Mouse (Mus musculus) liver, embryonic 12.5 days (tissue): ENCODE data around the gene Cinp. TPM values are rescaled to one million over a fixed set of nuclear protein-coding genes. Genes with fewer than 3 reads are reported as not detected.
"Not testable (repeated sequence)": the region's sequence is repeated elsewhere in the genome, so short reads cannot be mapped to it uniquely, and the experiment has no call there.

Source experiments
- ATAC-seq: fragments of 200-750 bp; cut with Nextera tagmentation; 2 replicates; pipeline ENCODE4 v1.8.0; 2017; ENCODE audit warnings: moderate number of reproducible peaks, mild to moderate bottlenecking, moderate library complexity
- H3K27ac ChIP-seq: fragments of 300-500 bp; sonication (generic); 2 replicates; pipeline ENCODE4 v1.5.1; 2016; ENCODE audit warnings: mild to moderate bottlenecking
- H3K27me3 ChIP-seq: fragments of 300-500 bp; sonication (generic); replicated peaks from 2 replicates; pipeline ENCODE4 v1.6.1; 2016; ENCODE audit warnings: mild to moderate bottlenecking, moderate library complexity
- H3K36me3 ChIP-seq: fragments of 300-500 bp; sonication (generic); 2 replicates; pipeline ENCODE4 v1.6.1; 2016; ENCODE audit warnings: mild to moderate bottlenecking, moderate library complexity
- H3K4me1 ChIP-seq: fragments of 300-500 bp; sonication (generic); 2 replicates; pipeline ENCODE4 v1.6.1; 2016
- H3K4me2 ChIP-seq: fragments of 300-500 bp; sonication (generic); 2 replicates; pipeline ENCODE4 v1.6.1; 2016; ENCODE audit warnings: mild to moderate bottlenecking, moderate library complexity
- H3K4me3 ChIP-seq: fragments of 300-500 bp; sonication (generic); 2 replicates; pipeline ENCODE4 v1.5.1; 2016; ENCODE audit warnings: mild to moderate bottlenecking, moderate library complexity
- H3K9ac ChIP-seq: fragments of 300-500 bp; sonication (generic); 2 replicates; pipeline ENCODE4 v1.6.1; 2016; ENCODE audit warnings: mild to moderate bottlenecking, moderate library complexity
- H3K9me3 ChIP-seq: fragments of 300-500 bp; sonication (generic); replicated peaks from 2 replicates; pipeline ENCODE4 v1.6.1; 2016; ENCODE audit warnings: mild to moderate bottlenecking, moderate library complexity
- WGBS: fragments of 180-500 bp; shearing (Covaris S2); methylation state at CpG from one replicate; pipeline ENCODE4 v1.1.7; 2016; ENCODE audit not compliant: insufficient replicate concordance; 5-methylcytosine and 5-hydroxymethylcytosine counted together
- polyA plus RNA-seq: library from polyadenylated mRNA; unstranded; fragments of >200 nt; fragmentation: Nextera tagmentation; extraction: Ambion mirVana; gene quantifications from 2 replicates; pipeline ENCODE4 v1.2.1, GENCODE M21; 2016

Cinp gene
- polyA plus RNA-seq, 1 experiment from 2014 or later: 103 TPM

DNA sequence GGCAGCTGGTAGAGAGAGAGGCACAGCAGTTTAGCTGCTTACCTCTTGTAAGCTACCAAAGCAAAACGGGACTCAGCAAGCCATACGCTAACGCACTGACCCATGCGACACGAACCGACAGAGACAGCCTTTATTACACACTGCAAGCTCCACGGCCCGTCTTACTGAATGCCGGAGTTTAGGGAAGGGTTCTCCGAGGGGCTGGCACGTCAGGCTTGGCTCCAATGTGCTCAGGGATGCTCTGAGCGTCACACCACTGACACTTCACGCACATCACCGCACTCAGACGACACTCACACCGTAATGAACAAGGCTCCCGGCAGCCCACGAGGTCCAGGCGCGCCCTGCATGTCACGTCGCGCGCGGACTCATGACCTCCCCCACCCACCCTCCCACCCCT is 339 bp downstream of the Cinp start:
- H3K4me3 ChIP-seq: peak overlapping the region; percentile 86
- H3K4me2 ChIP-seq: peak overlapping the region; percentile 87
- WGBS: 7% methylated on average over 25 of the region's 25 CpGs
- no peaks in the 10 kb centered on the region for H3K9me3 ChIP-seq
- no peaks in the 10 kb centered on the region for H3K27me3 ChIP-seq
- peak overlapping the region; percentile 70 for H3K27ac ChIP-seq
- peak; percentile 30 for ATAC-seq
- peaks cover 69% of the 10 kb centered on the region for H3K4me1 ChIP-seq
- H3K36me3 ChIP-seq: peaks cover 22% of the 10 kb centered on the region
- peak overlapping the region; percentile 88 for H3K9ac ChIP-seq

DNA sequence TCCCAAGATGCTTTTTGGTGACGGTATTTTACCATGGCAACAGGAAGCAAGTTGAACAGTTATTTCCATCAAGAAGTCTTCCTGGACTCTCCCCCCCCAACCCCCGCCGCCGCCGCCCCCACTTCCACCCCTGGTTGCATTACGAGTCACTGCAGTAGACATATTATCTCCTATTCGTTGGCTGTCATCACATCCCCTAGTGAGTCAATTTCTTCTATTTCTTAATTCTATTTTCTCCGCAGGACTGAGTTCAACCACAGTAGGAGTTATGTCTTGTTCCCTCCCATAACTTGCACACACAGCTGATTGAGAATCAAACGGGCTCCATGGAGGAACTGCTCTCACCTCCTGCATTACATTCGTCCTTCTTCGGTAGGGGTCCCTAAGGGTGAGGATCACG is 839 bp downstream of the Cinp start:
- Histone ChIP-seq H3K9ac (peak overlapping the region; percentile 88), H3K27me3 (no peaks in the 10 kb centered on the region), H3K36me3 (peaks cover 27% of the 10 kb centered on the region), H3K4me2 (peak overlapping the region; percentile 87), H3K4me3 (peak overlapping the region; percentile 86), H3K27ac (peak overlapping the region; percentile 70), H3K9me3 (no peaks in the 10 kb centered on the region), H3K4me1 (peaks cover 66% of the 10 kb centered on the region)
- ATAC-seq: no peak
- 18% methylated on average over 12 of the region's 12 CpGs for WGBS

DNA sequence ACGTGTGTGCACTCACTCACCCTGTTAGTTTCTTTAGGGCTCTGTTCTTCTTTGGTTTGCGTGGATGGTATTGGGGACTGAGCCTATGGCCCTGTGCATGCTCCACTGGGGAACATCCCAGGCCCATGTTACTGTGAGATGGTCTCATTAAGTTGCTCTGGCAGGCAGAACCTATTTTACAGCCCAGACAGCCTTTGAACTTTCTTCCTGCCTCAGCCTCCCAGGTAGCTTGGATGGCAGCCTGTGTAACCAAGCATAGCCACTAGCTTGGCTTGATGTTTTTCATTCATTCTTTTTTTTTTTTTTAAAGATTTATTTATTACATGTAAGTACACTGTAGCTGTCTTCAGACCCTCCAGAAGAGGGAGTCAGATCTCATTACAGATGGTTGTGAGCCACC is 3.7 kb downstream of the Cinp start:
- no peaks in the 10 kb centered on the region for H3K9me3 ChIP-seq
- no peak overlapping the region for H3K4me3 ChIP-seq
- no peak overlapping the region for H3K4me2 ChIP-seq
- no peak overlapping the region for H3K9ac ChIP-seq
- no peaks in the 10 kb centered on the region for H3K27me3 ChIP-seq
- no peak for ATAC-seq
- H3K4me1 ChIP-seq: peaks cover 37% of the 10 kb centered on the region
- peaks cover 54% of the 10 kb centered on the region for H3K36me3 ChIP-seq
- no peak overlapping the region for H3K27ac ChIP-seq
- WGBS: 92% methylated on average over 2 of the region's 2 CpGs

DNA sequence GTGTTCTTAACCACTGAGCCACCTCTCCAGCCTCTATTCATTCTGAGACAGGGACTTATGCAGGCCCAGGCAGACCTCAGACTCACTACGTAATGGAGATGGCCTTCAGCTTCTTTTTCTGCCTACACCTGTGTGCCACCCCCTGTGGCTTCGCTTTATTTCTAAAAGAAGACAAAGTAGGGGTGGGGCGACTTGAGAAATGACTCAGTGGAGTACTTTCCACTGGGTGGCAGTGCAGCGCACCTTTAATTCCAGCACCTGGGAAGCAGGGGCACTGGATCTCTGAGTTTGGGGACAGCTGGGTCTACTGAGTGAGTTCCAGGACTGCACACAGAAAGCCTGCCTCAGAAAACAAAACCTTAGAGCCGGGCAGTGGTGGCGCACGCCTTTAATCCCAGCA is 6.7 kb downstream of the Cinp start:
- no peak overlapping the region for H3K9ac ChIP-seq
- H3K36me3 ChIP-seq: peaks cover 76% of the 10 kb centered on the region
- 84% methylated on average over 7 of the region's 7 CpGs for WGBS
- no peak overlapping the region for H3K4me2 ChIP-seq
- H3K4me3 ChIP-seq: no peak overlapping the region
- H3K27me3 ChIP-seq: no peaks in the 10 kb centered on the region
- H3K9me3 ChIP-seq: no peaks in the 10 kb centered on the region
- no peak overlapping the region for H3K27ac ChIP-seq
- ATAC-seq: no peak
- H3K4me1 ChIP-seq: peaks cover 20% of the 10 kb centered on the region

DNA sequence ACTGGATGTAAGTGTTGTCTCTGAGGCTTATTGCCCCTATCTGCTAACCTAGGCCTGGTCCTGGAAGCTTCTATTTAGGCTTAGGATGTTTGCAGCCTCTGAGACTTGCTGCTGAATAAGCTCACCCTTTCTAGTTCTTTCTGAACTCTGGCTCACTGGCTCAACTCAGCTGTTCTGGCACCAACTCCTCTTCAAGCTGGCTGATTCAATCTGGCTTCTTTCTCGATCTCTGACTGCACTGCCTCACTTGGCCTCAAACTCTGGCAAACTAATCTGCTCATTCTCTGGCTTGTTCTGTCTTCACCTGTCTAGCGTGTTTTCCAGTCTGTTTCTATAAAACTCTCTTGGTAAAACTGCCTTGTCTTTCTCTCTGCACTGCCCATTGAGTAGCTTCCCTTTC is 13.6 kb downstream of the Cinp start:
- no peak overlapping the region for H3K9ac ChIP-seq
- H3K4me1 ChIP-seq: peaks cover 9% of the 10 kb centered on the region
- no peak overlapping the region for H3K27ac ChIP-seq
- peaks cover 93% of the 10 kb centered on the region for H3K36me3 ChIP-seq
- 86% methylated on average over 2 of the region's 2 CpGs for WGBS
- H3K4me2 ChIP-seq: no peak overlapping the region
- H3K9me3 ChIP-seq: no peaks in the 10 kb centered on the region
- ATAC-seq: no peak
- H3K4me3 ChIP-seq: no peak overlapping the region
- no peaks in the 10 kb centered on the region for H3K27me3 ChIP-seq

DNA sequence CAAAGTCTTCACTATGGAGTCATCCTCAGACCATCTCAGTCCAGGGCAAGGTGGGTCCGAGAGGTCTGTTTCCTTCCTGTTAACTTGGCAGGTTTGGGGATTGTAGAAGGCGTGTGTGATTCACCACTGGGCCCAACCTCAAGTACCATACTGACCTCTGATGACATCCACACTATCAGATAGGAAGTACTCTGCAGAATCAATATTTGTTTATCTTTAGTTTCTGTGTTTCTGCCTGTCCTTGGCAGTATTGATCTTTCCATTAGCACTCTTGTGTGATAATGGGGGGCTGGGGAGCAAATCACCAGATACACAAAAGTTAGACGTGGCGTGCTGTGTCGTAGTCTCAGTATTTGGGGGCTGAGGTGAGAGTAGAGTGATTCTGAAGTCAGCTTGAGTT is 17.7 kb downstream of the Cinp start:
- H3K36me3 ChIP-seq: peaks cover 86% of the 10 kb centered on the region
- no peaks in the 10 kb centered on the region for H3K27me3 ChIP-seq
- no peak overlapping the region for H3K4me3 ChIP-seq
- peak overlapping the region; percentile 37 for H3K27ac ChIP-seq
- 77% methylated on average over 5 of the region's 5 CpGs for WGBS
- no peak overlapping the region for H3K9ac ChIP-seq
- ATAC-seq: no peak
- peaks cover 25% of the 10 kb centered on the region for H3K4me1 ChIP-seq
- no peak overlapping the region for H3K4me2 ChIP-seq
- no peaks in the 10 kb centered on the region for H3K9me3 ChIP-seq

DNA sequence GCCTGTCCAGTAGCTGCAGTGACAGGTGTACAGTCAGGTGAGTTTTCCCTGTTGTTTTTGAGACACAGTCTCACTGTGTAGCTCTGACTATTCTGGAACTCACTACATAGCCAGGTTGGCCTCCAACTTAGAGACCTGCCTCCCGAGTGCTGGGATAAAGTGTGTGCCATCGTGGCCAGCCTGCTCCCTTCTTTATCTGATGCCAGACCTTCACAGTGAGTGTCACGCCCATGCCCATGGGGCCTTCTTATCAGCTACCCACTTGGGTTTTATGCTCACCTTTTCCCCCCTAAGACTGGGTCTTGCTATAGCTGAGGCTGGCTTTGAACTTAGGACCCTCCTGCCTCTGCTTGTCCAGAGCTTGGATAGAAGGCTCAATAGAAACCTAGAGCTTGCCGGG is 18.8 kb downstream of the Cinp start:
- Histone ChIP-seq H3K4me2 (peak overlapping the region; percentile 36), H3K9ac (peak overlapping the region; percentile 40; the same call in 1 of the 2 replicates)
- 40% methylated on average over 4 of the region's 4 CpGs for WGBS

DNA sequence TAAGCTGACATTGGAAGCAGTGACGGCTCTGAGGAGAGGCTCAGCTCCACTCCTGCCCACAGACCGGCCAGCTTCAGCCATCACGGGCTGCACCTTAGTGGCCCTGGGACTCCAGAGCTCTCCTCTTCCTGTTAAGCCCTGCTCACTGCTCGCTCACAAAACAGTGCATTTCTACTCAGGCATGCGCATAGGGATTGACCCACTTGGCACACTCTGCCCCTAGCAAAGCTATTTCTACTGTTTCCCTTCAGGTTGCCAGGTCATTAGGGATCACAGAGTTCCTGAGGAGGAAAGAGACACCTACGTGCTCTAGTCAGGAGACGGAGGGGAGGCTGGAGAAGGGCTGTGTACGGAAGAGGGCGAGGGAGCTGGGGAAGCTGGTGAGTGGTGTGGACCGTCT is 23.0 kb downstream of the Cinp start:
- Histone ChIP-seq H3K4me3 (no peak overlapping the region), H3K9ac (no peak overlapping the region), H3K4me1 (peaks cover 29% of the 10 kb centered on the region), H3K27ac (peak overlapping the region; percentile 27; the same call in 1 of the 2 replicates), H3K9me3 (no peaks in the 10 kb centered on the region), H3K36me3 (peaks cover 51% of the 10 kb centered on the region), H3K27me3 (no peaks in the 10 kb centered on the region), H3K4me2 (no peak overlapping the region)
- WGBS: 80% methylated on average over 10 of the region's 10 CpGs
- no peak for ATAC-seq

More for the DNA sequence above, 18.8 kb downstream of the Cinp start:
- H3K4me1 ChIP-seq: peaks cover 31% of the 10 kb centered on the region
- H3K9me3 ChIP-seq: no peaks in the 10 kb centered on the region
- peaks cover 78% of the 10 kb centered on the region for H3K36me3 ChIP-seq
- H3K27me3 ChIP-seq: no peaks in the 10 kb centered on the region
- no peak overlapping the region for H3K4me3 ChIP-seq
- peak overlapping the region; percentile 39 for H3K27ac ChIP-seq
- peak; percentile 78 for ATAC-seq

DNA sequence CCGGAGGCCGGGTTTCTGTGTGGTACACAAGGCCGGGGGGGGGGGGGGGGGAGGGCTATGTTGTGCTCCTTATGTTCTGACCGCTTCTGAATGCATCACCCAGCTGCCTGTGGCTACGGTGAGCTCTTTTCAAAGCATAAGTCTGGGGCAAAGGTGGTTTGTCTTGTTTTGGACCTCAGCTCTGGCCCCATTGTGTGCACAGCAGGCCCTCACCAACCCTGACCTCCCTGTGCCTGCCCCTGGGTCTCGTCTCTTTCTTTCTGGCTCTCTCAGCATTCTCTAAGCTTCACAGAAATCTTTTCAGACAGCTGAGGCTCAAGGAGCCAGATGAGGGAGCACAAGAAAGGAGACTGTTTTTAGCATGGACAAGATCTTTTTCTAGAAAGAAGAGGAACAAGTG is 23.4 kb downstream of the Cinp start:
- peaks cover 49% of the 10 kb centered on the region for H3K36me3 ChIP-seq
- ATAC-seq: no peak
- 86% methylated on average over 5 of the region's 6 CpGs for WGBS
- H3K4me3 ChIP-seq: no peak overlapping the region
- H3K27me3 ChIP-seq: no peaks in the 10 kb centered on the region
- no peak overlapping the region for H3K4me2 ChIP-seq
- peaks cover 25% of the 10 kb centered on the region for H3K4me1 ChIP-seq
- H3K9ac ChIP-seq: no peak overlapping the region
- H3K27ac ChIP-seq: peak overlapping the region; percentile 27; the same call in 1 of the 2 replicates
- no peaks in the 10 kb centered on the region for H3K9me3 ChIP-seq

DNA sequence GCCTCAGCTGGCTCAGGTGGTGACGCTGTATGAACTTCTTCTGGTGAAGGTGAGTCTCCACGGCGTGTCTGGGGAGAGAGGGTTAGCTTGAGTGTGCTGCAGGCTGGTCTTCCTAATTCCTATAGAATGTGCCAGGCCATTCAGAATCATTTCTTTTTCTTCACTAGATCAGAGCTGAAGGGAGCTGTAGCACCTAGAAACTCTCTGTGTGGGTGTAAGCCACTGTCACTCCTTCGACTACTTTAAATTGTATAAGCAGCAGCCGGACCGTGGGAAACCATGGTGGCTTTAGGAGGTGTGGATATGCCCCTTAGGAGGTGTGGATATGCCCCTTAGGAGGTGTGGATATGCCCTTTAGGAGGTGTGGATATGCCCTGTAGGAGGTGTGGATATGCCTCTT is 24.9 kb downstream of the Cinp start:
- no peak overlapping the region for H3K9ac ChIP-seq
- no peak overlapping the region for H3K27ac ChIP-seq
- no peak for ATAC-seq
- H3K9me3 ChIP-seq: no peaks in the 10 kb centered on the region
- no peak overlapping the region for H3K4me2 ChIP-seq
- H3K4me3 ChIP-seq: no peak overlapping the region
- peaks cover 42% of the 10 kb centered on the region for H3K36me3 ChIP-seq
- H3K4me1 ChIP-seq: peaks cover 14% of the 10 kb centered on the region
- 82% methylated on average over 6 of the region's 6 CpGs for WGBS
- no peaks in the 10 kb centered on the region for H3K27me3 ChIP-seq

DNA sequence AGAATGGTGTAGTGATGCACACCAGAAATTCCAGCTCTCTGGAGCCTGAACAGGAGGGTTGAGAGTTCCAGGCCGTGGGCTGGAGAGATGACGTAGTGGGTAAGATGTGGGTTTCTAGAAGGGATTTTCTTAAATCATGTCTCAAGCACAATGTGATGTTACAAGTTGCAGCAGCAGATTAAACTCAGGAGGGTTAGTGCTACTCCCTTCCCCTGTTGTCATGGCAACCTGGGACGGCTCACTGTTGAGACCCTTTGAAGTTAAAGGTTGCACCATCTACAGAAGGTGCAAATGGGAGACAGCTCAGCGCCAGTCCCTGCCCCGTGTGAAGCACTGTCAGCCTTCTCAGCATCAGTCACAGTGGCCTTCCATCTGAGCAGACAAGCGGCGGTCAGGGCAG is 27.7 kb downstream of the Cinp start:
- H3K27ac ChIP-seq: no peak overlapping the region
- no peak overlapping the region for H3K4me2 ChIP-seq
- peaks cover 22% of the 10 kb centered on the region for H3K36me3 ChIP-seq
- WGBS: 61% methylated on average over 7 of the region's 7 CpGs
- peaks cover 29% of the 10 kb centered on the region for H3K4me1 ChIP-seq
- no peak overlapping the region for H3K4me3 ChIP-seq
- no peaks in the 10 kb centered on the region for H3K27me3 ChIP-seq
- H3K9ac ChIP-seq: no peak overlapping the region
- no peaks in the 10 kb centered on the region for H3K9me3 ChIP-seq
- ATAC-seq: no peak

DNA sequence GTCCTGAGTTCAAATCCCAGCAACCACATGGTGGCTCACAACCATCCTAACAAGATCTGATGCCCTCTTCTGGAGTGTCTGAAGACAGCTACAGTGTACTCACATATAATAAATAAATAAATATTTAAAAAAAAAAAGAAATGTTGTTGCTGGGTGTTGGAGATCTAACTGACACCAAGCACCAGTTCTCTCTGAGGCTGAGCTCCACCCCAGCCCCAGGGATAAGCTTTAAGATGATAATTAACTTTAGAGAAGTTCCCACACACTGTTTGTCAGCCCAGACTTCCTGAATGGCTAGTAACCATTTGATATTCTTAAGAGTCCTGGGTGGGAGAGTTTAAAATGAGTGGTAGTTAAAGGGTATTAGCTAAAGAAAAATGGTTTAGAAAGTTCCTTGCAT is 28.7 kb downstream of the Cinp start:
- no peak for ATAC-seq
- Histone ChIP-seq H3K9ac (no peak overlapping the region), H3K27ac (no peak overlapping the region), H3K36me3 (peaks cover 29% of the 10 kb centered on the region), H3K4me1 (peaks cover 32% of the 10 kb centered on the region), H3K4me3 (no peak overlapping the region), H3K9me3 (no peaks in the 10 kb centered on the region), H3K27me3 (no peaks in the 10 kb centered on the region), H3K4me2 (no peak overlapping the region)

DNA sequence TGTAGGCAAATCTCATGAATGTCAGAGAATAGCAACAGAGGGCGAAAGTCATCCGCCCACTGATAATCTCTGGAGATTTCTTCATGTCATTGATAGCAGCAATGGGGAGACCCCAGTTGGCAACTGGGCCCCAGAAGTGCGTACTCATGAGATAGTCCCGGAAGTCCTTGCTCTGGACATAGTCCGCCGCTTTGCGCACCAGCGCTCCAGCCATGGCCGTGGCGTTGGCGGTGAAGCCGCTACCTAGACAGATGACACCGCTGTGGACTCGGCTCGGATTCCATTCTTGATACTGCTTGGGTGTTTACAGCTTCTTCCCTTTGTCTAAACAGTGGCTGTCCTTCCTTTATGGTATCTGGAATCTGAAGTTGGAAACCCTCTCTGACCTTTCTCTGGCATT is 30.3 kb downstream of the Cinp start:
- H3K27ac ChIP-seq, H3K27me3 ChIP-seq, H3K9ac ChIP-seq, H3K4me2 ChIP-seq, ATAC-seq, H3K4me3 ChIP-seq, H3K9me3 ChIP-seq: not testable (repeated sequence)
- H3K36me3 ChIP-seq: peaks cover 30% of the 10 kb centered on the region
- peaks cover 38% of the 10 kb centered on the region for H3K4me1 ChIP-seq
- 90% methylated on average over 15 of the region's 15 CpGs for WGBS
